Mouse (Mus musculus): ENCODE measurements at regions not wholly inside any gene's neighbourhood (a gene's known extent, or its start where the extent isn't known, plus 50 kb on each side); places are given as distances from the start of the nearest gene placed in this dataset.

GRCm38 (mm10) chr12:69039553-69039952, 119.4 kb downstream of the Rps29 start:
- Histone ChIP-seq H3K4me1 (ENCODE audit: insufficient read depth) (no peaks in the 10 kb centered on the region), H3K9ac (no peak overlapping the region), H3K4me3 (ENCODE audit: low read depth, low read length) (no peak overlapping the region), H3K4me2 (ENCODE audit: low read depth) (no peak overlapping the region), H3K27ac (ENCODE audit: low read depth, low read length) (no peak overlapping the region), H3K36me3 (ENCODE audit: insufficient read depth) (no peaks in the 10 kb centered on the region), H3K27me3 (ENCODE audit: insufficient read depth, low read length) (no peaks in the 10 kb centered on the region), H3K9me3 (ENCODE audit: low read length) (no peaks in the 10 kb centered on the region)
- 85% methylated on average over 4 of the region's 4 CpGs for WGBS
- no peak for TF ChIP-seq CTCF (IDR thresholded peaks at IDR 0.05; ENCODE audit: low read depth)
- ATAC-seq (no peak), DNase-seq (no peak)

GRCm38 (mm10) chr12:69023594-69023993, 135.4 kb downstream of the Rps29 start:
- Histone ChIP-seq H3K27ac (ENCODE audit: low read depth, low read length) (no peak overlapping the region), H3K9ac (no peak overlapping the region), H3K4me2 (ENCODE audit: low read depth) (no peak overlapping the region), H3K9me3 (ENCODE audit: low read length) (no peaks in the 10 kb centered on the region), H3K4me1 (ENCODE audit: insufficient read depth) (no peaks in the 10 kb centered on the region), H3K36me3 (ENCODE audit: insufficient read depth) (no peaks in the 10 kb centered on the region), H3K27me3 (ENCODE audit: insufficient read depth, low read length) (no peaks in the 10 kb centered on the region), H3K4me3 (ENCODE audit: low read depth, low read length) (no peak overlapping the region)
- 55% methylated on average over 17 of the region's 17 CpGs for WGBS
- TF ChIP-seq CTCF (IDR thresholded peaks at IDR 0.05; ENCODE audit: low read depth), result no peak
- DNase-seq (no peak), ATAC-seq (no peak; the same call in 1 of the 2 replicates)

DNA sequence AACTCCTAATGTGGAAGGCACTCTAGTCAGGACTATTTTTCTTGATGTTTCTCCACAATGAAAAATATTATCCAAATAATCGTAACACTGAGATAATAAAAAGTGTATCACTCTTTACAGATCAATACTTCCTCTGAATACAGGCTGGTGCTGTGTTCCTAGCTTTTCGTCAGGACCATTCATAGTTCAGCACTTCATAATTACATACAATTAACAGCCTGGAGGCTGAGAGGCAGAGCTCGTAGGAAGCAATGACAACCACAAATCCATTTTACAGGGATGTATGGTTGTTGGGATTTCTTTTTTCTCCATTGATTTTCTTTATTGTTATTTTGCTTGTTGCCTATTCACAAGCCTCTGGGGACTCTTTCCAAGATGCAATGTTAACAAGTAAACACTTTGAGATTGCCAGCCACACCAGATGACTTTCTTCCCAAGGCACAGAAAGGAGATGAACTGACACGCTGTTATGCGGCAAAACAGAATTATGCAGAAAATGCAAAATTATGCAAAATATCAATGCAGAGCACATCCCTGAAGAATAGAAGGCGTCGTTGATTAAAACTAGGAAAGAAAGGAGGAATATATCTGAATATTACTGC, 142.2 kb downstream of the Rps29 start:
- no peaks in the 10 kb centered on the region for H3K4me1 ChIP-seq (ENCODE audit: insufficient read depth)
- no peaks in the 10 kb centered on the region for H3K27me3 ChIP-seq (ENCODE audit: insufficient read depth, low read length)
- H3K9ac ChIP-seq, result no peak overlapping the region
- no peak overlapping the region for H3K27ac ChIP-seq (ENCODE audit: low read depth, low read length)
- no peak overlapping the region for H3K4me3 ChIP-seq (ENCODE audit: low read depth, low read length)
- peak; percentile 73 for ATAC-seq
- no peak overlapping the region for H3K4me2 ChIP-seq (ENCODE audit: low read depth)
- no peaks in the 10 kb centered on the region for H3K36me3 ChIP-seq (ENCODE audit: insufficient read depth)
- H3K9me3 ChIP-seq (ENCODE audit: low read length), result no peaks in the 10 kb centered on the region
- TF ChIP-seq CTCF (IDR thresholded peaks at IDR 0.05; ENCODE audit: low read depth), result no peak
- WGBS, result 35% methylated on average over 7 of the region's 7 CpGs
- peak; percentile 31 for DNase-seq

- no peaks in the 10 kb centered on the region for H3K4me1 ChIP-seq (ENCODE audit: insufficient read depth)
- H3K27ac ChIP-seq (ENCODE audit: low read depth, low read length), result no peak overlapping the region
- no peaks in the 10 kb centered on the region for H3K27me3 ChIP-seq (ENCODE audit: insufficient read depth, low read length)
- no peak overlapping the region for H3K4me3 ChIP-seq (ENCODE audit: low read depth, low read length)
- DNase-seq (no peak), ATAC-seq (no peak)
- no peak overlapping the region for H3K4me2 ChIP-seq (ENCODE audit: low read depth)
- no peaks in the 10 kb centered on the region for H3K36me3 ChIP-seq (ENCODE audit: insufficient read depth)
- TF ChIP-seq CTCF (IDR thresholded peaks at IDR 0.05; ENCODE audit: low read depth), result no peak
- no peaks in the 10 kb centered on the region for H3K9me3 ChIP-seq (ENCODE audit: low read length)
- H3K9ac ChIP-seq, result no peak overlapping the region
These were observed 153.8 kb downstream of the Rps29 start for GRCm38 (mm10) chr12:69005141-69005540.

- Histone ChIP-seq H3K4me1 (ENCODE audit: insufficient read depth) (no peaks in the 10 kb centered on the region), H3K27me3 (ENCODE audit: insufficient read depth, low read length) (no peaks in the 10 kb centered on the region), H3K4me2 (ENCODE audit: low read depth) (no peak overlapping the region), H3K9me3 (ENCODE audit: low read length) (no peaks in the 10 kb centered on the region), H3K27ac (ENCODE audit: low read depth, low read length) (no peak overlapping the region), H3K4me3 (ENCODE audit: low read depth, low read length) (no peak overlapping the region), H3K9ac (no peak overlapping the region), H3K36me3 (ENCODE audit: insufficient read depth) (no peaks in the 10 kb centered on the region)
- WGBS, result 50% methylated on average over 5 of the region's 5 CpGs
- DNase-seq (peak; percentile 60), ATAC-seq (peak; percentile 49; the same call in 1 of the 2 replicates)
- no peak for TF ChIP-seq CTCF (IDR thresholded peaks at IDR 0.05; ENCODE audit: low read depth)
These were observed 156.9 kb downstream of the Rps29 start for GRCm38 (mm10) chr12:69002106-69002505.

DNA sequence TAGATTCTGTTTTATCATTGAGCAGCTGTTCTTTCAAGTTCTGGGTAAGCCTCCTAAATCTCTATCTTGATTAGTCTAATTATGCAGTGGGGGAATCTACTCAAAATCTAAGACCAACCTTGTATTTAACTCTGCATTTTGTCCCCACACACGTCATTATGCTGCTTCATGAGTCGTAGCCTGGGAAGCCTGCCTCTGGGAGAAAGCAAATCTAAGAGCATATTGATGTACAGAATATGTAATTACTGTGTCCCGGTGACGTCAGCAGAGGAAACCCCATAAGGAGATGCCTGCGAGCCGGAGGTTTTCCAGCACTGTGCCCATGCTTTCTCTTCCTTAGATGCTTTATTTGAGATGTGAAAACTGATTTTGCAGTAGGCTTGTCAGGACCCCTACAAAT, 161.7 kb downstream of the Rps29 start:
- Histone ChIP-seq H3K4me3 (ENCODE audit: low read depth, low read length) (peak overlapping the region; percentile 24; the same call in 1 of the 2 replicates), H3K27ac (ENCODE audit: low read depth, low read length) (peak overlapping the region; percentile 50; the same call in 1 of the 2 replicates), H3K36me3 (ENCODE audit: insufficient read depth) (no peaks in the 10 kb centered on the region), H3K27me3 (ENCODE audit: insufficient read depth, low read length) (no peaks in the 10 kb centered on the region), H3K4me2 (ENCODE audit: low read depth) (peak overlapping the region; percentile 43), H3K4me1 (ENCODE audit: insufficient read depth) (no peaks in the 10 kb centered on the region), H3K9me3 (ENCODE audit: low read length) (no peaks in the 10 kb centered on the region), H3K9ac (0 out of 2 replicates have a peak overlapping the region, but pooled peaks have one; percentile 18)
- peak; percentile 63 for DNase-seq
- 40% methylated on average over 6 of the region's 6 CpGs for WGBS
- TF ChIP-seq CTCF (IDR thresholded peaks at IDR 0.05; ENCODE audit: low read depth), result no peak
- ATAC-seq, result peak; percentile 76

DNA sequence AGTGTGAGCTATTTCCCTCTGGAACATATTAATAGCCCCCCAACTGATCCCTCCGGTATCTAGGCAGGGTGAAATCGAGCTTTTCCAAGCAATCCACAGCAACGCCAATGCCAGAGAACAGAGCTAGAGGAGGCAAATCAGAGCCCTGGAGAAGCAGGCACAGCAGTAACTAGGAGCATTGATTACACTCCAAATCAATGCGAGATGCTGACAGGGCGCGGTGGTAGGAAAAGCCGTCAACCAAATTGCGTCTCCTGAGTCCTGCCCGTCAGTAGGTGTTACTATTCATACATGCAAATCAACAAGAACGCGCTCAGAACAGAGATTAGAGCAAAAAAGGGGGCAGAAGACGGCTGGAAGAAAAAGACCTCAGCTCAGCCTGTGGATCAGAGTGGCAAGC, 162.2 kb downstream of the Rps29 start:
- H3K9me3 ChIP-seq (ENCODE audit: low read length), result no peaks in the 10 kb centered on the region
- no peaks in the 10 kb centered on the region for H3K4me1 ChIP-seq (ENCODE audit: insufficient read depth)
- 30% methylated on average over 12 of the region's 12 CpGs for WGBS
- no peak for TF ChIP-seq CTCF (IDR thresholded peaks at IDR 0.05; ENCODE audit: low read depth)
- no peaks in the 10 kb centered on the region for H3K36me3 ChIP-seq (ENCODE audit: insufficient read depth)
- H3K27ac ChIP-seq (ENCODE audit: low read depth, low read length), result peak overlapping the region; percentile 50
- ATAC-seq (peak; percentile 83), DNase-seq (peak; percentile 50)
- H3K4me2 ChIP-seq (ENCODE audit: low read depth), result peak overlapping the region; percentile 43
- H3K4me3 ChIP-seq (ENCODE audit: low read depth, low read length), result peak overlapping the region; percentile 24
- peak overlapping the region; percentile 18 for H3K9ac ChIP-seq
- no peaks in the 10 kb centered on the region for H3K27me3 ChIP-seq (ENCODE audit: insufficient read depth, low read length)

Data from forebrain, postnatal 0 days (tissue).